Mouse (Mus musculus): ENCODE measurements around the gene Olfr1315-ps1. TPM values are rescaled to one million over a fixed set of nuclear protein-coding genes. Genes with fewer than 3 reads are reported as not detected.

The Olfr1315-ps1 gene
- not detected in 2 replicates for polyA plus RNA-seq (2015; fragmentation: Nextera tagmentation; extraction: Ambion mirVana)

DNA sequence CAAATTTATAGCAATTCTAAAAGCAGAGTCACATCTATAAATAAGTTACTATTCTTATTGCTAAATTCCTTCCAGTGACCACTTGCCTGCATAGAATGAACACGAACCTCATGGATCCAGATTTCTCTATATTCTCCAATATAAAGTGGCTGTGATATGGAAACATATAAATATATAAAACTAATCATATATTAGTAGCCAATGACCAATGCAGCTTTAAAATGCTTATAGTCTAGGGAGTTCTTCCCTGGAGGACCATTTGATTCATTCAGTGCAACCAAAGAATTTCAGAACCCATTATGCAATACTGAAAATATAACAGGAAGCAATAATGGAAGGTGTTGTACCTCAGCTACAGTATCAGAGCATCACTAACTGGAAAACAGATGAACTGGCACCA lies at the start of gene Olfr1315-ps1:
Gene Olfr1315-ps1, minus strand, starts transcription at position 101 of the 400 bp plus-strand sequence.
- H3K4me3 ChIP-seq (ENCODE audit: low read length): no peak within 1 kb of the TSS
- H3K27me3 ChIP-seq (ENCODE audit: insufficient read depth, low read length): no peaks in the 10 kb centered on the region
- no peaks in the 10 kb centered on the region for H3K9me3 ChIP-seq (ENCODE audit: low read length)
- 68% methylated on average over 1 of the region's 1 CpGs for WGBS
- H3K9ac ChIP-seq (replicated peaks; ENCODE audit: low read length): no peak within 1 kb of the TSS
- no peak for ATAC-seq (ENCODE audit: low FRiP score, low TSS enrichment)
- H3K4me1 ChIP-seq (ENCODE audit: insufficient read depth, low read length): no peaks in the 10 kb centered on the region
- no peaks in the 10 kb centered on the region for H3K36me3 ChIP-seq (ENCODE audit: insufficient read depth, low read length)
- H3K27ac ChIP-seq (ENCODE audit: low read length): no peak within 1 kb of the TSS
- H3K4me2 ChIP-seq (replicated peaks; ENCODE audit: low read depth, low read length): no peak within 1 kb of the TSS

GRCm38 (mm10) chr2:112153898-112154297 lies 38.7 kb upstream of the Olfr1315-ps1 start, which contains the start of gene Olfr1318:
Gene Olfr1318 (plus strand): TSS chr2:112154198.
- no peak for ATAC-seq (ENCODE audit: low FRiP score, low TSS enrichment)

GRCm38 (mm10) chr2:112140029-112140428 lies 24.8 kb upstream of the Olfr1315-ps1 start, which contains the start of gene Olfr1317:
Gene Olfr1317 (plus strand): TSS chr2:112140329.
- H3K27ac ChIP-seq (ENCODE audit: low read length): no peak within 1 kb of the TSS
- WGBS: 79% methylated on average over 2 of the region's 2 CpGs
- ATAC-seq (ENCODE audit: low FRiP score, low TSS enrichment): no peak

More at GRCm38 (mm10) chr2:112153898-112154297, 38.7 kb upstream of the Olfr1315-ps1 start, which contains the start of gene Olfr1318:
- no peaks in the 10 kb centered on the region for H3K36me3 ChIP-seq (ENCODE audit: insufficient read depth, low read length)
- H3K9me3 ChIP-seq (ENCODE audit: low read length): no peaks in the 10 kb centered on the region
- no peak within 1 kb of the TSS for H3K4me3 ChIP-seq (ENCODE audit: low read length)
- H3K27ac ChIP-seq (ENCODE audit: low read length): no peak within 1 kb of the TSS
- H3K4me2 ChIP-seq (replicated peaks; ENCODE audit: low read depth, low read length): no peak within 1 kb of the TSS
- no peaks in the 10 kb centered on the region for H3K4me1 ChIP-seq (ENCODE audit: insufficient read depth, low read length)
- no peak within 1 kb of the TSS for H3K9ac ChIP-seq (replicated peaks; ENCODE audit: low read length)
- no peaks in the 10 kb centered on the region for H3K27me3 ChIP-seq (ENCODE audit: insufficient read depth, low read length)

DNA sequence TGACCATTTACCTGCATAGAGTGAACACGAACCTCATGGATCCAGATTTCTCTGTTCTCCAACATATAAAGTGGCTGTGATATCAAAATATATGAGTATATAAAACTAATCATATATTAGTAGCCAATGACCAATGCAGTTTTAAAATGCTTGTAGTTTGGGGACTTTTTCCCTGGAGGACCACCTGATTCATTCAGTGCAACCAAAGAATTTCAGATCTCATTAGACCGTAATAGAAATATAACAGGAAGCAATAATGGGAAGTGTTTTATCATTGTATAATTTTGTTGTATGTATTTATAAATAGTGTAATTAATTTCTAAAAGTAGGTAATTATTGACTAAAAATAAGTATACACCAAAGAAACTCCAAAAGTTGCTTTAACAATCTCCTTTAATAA lies 19.6 kb upstream of the Olfr1315-ps1 start, which contains the start of gene Olfr1316:
Gene Olfr1316, minus strand, starts transcription at position 101 of the 400 bp plus-strand sequence.
- Histone ChIP-seq H3K4me2 (replicated peaks; ENCODE audit: low read depth, low read length) (no peak within 1 kb of the TSS), H3K27me3 (ENCODE audit: insufficient read depth, low read length) (no peaks in the 10 kb centered on the region), H3K9ac (replicated peaks; ENCODE audit: low read length) (no peak within 1 kb of the TSS), H3K9me3 (ENCODE audit: low read length) (no peaks in the 10 kb centered on the region), H3K4me3 (ENCODE audit: low read length) (no peak within 1 kb of the TSS), H3K36me3 (ENCODE audit: insufficient read depth, low read length) (no peaks in the 10 kb centered on the region), H3K4me1 (ENCODE audit: insufficient read depth, low read length) (no peaks in the 10 kb centered on the region), H3K27ac (ENCODE audit: low read length) (no peak within 1 kb of the TSS)
- no peak for ATAC-seq (ENCODE audit: low FRiP score, low TSS enrichment)
- WGBS: 83% methylated on average over 2 of the region's 2 CpGs

More at GRCm38 (mm10) chr2:112140029-112140428, 24.8 kb upstream of the Olfr1315-ps1 start, which contains the start of gene Olfr1317:
- Histone ChIP-seq H3K27me3 (ENCODE audit: insufficient read depth, low read length) (no peaks in the 10 kb centered on the region), H3K36me3 (ENCODE audit: insufficient read depth, low read length) (no peaks in the 10 kb centered on the region), H3K9ac (replicated peaks; ENCODE audit: low read length) (no peak within 1 kb of the TSS), H3K4me2 (replicated peaks; ENCODE audit: low read depth, low read length) (no peak within 1 kb of the TSS), H3K4me1 (ENCODE audit: insufficient read depth, low read length) (no peaks in the 10 kb centered on the region), H3K9me3 (ENCODE audit: low read length) (no peaks in the 10 kb centered on the region), H3K4me3 (ENCODE audit: low read length) (no peak within 1 kb of the TSS)

- Histone ChIP-seq H3K9ac (replicated peaks; ENCODE audit: low read length) (no peak within 1 kb of the TSS), H3K27ac (ENCODE audit: low read length) (no peak within 1 kb of the TSS), H3K36me3 (ENCODE audit: insufficient read depth, low read length) (no peaks in the 10 kb centered on the region), H3K4me3 (ENCODE audit: low read length) (no peak within 1 kb of the TSS), H3K4me1 (ENCODE audit: insufficient read depth, low read length) (no peaks in the 10 kb centered on the region), H3K9me3 (ENCODE audit: low read length) (no peaks in the 10 kb centered on the region), H3K27me3 (ENCODE audit: insufficient read depth, low read length) (no peaks in the 10 kb centered on the region), H3K4me2 (replicated peaks; ENCODE audit: low read depth, low read length) (no peak within 1 kb of the TSS)
- no peak for ATAC-seq (ENCODE audit: low FRiP score, low TSS enrichment)
Measured at GRCm38 (mm10) chr2:112096681-112097080, 18.6 kb downstream of the Olfr1315-ps1 start, which contains the start of gene Olfr1314. Gene Olfr1314 (minus strand): TSS chr2:112096781.

DNA sequence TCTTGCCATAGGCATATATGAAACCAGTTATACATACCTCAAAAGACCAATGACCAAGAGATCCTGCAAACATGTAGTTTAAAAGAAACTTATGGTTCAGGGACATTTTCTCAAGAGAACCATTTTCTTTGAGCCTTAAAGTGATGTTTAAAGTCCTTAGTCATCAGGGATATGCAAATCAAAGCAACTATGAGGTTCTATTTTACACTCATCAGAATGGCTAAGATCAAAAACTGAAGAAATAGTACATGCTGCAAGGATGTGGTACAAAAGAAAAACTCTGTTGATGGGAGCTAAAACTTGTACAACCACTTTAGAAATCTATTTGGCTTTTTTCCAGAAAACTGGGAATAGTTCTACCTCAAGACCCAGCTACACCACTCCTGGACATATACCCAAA lies 37.5 kb downstream of the Olfr1315-ps1 start, which contains the start of gene Olfr1313:
Gene Olfr1313, minus strand, starts transcription at position 101 of the 400 bp plus-strand sequence.
- Histone ChIP-seq H3K36me3 (ENCODE audit: insufficient read depth, low read length) (no peaks in the 10 kb centered on the region), H3K9me3 (ENCODE audit: low read length) (no peaks in the 10 kb centered on the region), H3K4me1 (ENCODE audit: insufficient read depth, low read length) (no peaks in the 10 kb centered on the region), H3K27me3 (ENCODE audit: insufficient read depth, low read length) (no peaks in the 10 kb centered on the region), H3K4me2 (replicated peaks; ENCODE audit: low read depth, low read length) (no peak within 1 kb of the TSS), H3K9ac (replicated peaks; ENCODE audit: low read length) (no peak within 1 kb of the TSS), H3K27ac (ENCODE audit: low read length) (no peak within 1 kb of the TSS), H3K4me3 (ENCODE audit: low read length) (no peak within 1 kb of the TSS)
- no peak for ATAC-seq (ENCODE audit: low FRiP score, low TSS enrichment)

Other genes starting within 250 kb of the Olfr1315-ps1 start
- gene Olfr1305, start 238.3 kb downstream of the Olfr1315-ps1 start, polyA plus RNA-seq (2015; fragmentation: Nextera tagmentation; extraction: Ambion mirVana): not detected in 2 replicates
- not detected in 2 replicates for gene Olfr1306, start 199.2 kb downstream of the Olfr1315-ps1 start, polyA plus RNA-seq (2015; fragmentation: Nextera tagmentation; extraction: Ambion mirVana)
- gene Olfr1307, start 166.0 kb downstream of the Olfr1315-ps1 start, polyA plus RNA-seq (2015; fragmentation: Nextera tagmentation; extraction: Ambion mirVana): not detected in 2 replicates
- not detected in 2 replicates for gene Olfr1308, start 150.5 kb downstream of the Olfr1315-ps1 start, polyA plus RNA-seq (2015; fragmentation: Nextera tagmentation; extraction: Ambion mirVana)
- gene Olfr1309, start 125.2 kb downstream of the Olfr1315-ps1 start, polyA plus RNA-seq (2015; fragmentation: Nextera tagmentation; extraction: Ambion mirVana): not detected in 2 replicates
- not detected in 2 replicates for gene Olfr1310, start 102.7 kb downstream of the Olfr1315-ps1 start, polyA plus RNA-seq (2015; fragmentation: Nextera tagmentation; extraction: Ambion mirVana)
- not detected in 2 replicates for gene Olfr1311, start 91.0 kb downstream of the Olfr1315-ps1 start, polyA plus RNA-seq (2015; fragmentation: Nextera tagmentation; extraction: Ambion mirVana)
- gene Olfr1312, start 65.2 kb downstream of the Olfr1315-ps1 start, polyA plus RNA-seq (2015; fragmentation: Nextera tagmentation; extraction: Ambion mirVana): not detected in 2 replicates
- gene Olfr1313, start 37.6 kb downstream of the Olfr1315-ps1 start, polyA plus RNA-seq (2015; fragmentation: Nextera tagmentation; extraction: Ambion mirVana): not detected in 2 replicates
- gene Olfr1314, start 18.7 kb downstream of the Olfr1315-ps1 start, polyA plus RNA-seq (2015; fragmentation: Nextera tagmentation; extraction: Ambion mirVana): not detected in 2 replicates
- not detected in 2 replicates for gene Olfr1316, start 19.5 kb upstream of the Olfr1315-ps1 start, polyA plus RNA-seq (2015; fragmentation: Nextera tagmentation; extraction: Ambion mirVana)
- not detected in 2 replicates for gene Olfr1317, start 24.9 kb upstream of the Olfr1315-ps1 start, polyA plus RNA-seq (2015; fragmentation: Nextera tagmentation; extraction: Ambion mirVana)
- not detected in 2 replicates for gene Olfr1318, start 38.8 kb upstream of the Olfr1315-ps1 start, polyA plus RNA-seq (2015; fragmentation: Nextera tagmentation; extraction: Ambion mirVana)
- 28.0 and 30.0 TPM in 2 replicates for gene Lpcat4, start 124.0 kb upstream of the Olfr1315-ps1 start, polyA plus RNA-seq (2015; fragmentation: Nextera tagmentation; extraction: Ambion mirVana)
- gene Nutm1, start 143.9 kb upstream of the Olfr1315-ps1 start, polyA plus RNA-seq (2015; fragmentation: Nextera tagmentation; extraction: Ambion mirVana): 0.04 and 0.05 TPM in 2 replicates
- 225 and 243 TPM in 2 replicates for gene Nop10, start 146.5 kb upstream of the Olfr1315-ps1 start, polyA plus RNA-seq (2015; fragmentation: Nextera tagmentation; extraction: Ambion mirVana)
- 9.4 and 12.3 TPM in 2 replicates for gene Slc12a6, start 150.4 kb upstream of the Olfr1315-ps1 start, polyA plus RNA-seq (2015; fragmentation: Nextera tagmentation; extraction: Ambion mirVana)
- not detected in 2 replicates for gene Gm21985, start 150.9 kb upstream of the Olfr1315-ps1 start, polyA plus RNA-seq (2015; fragmentation: Nextera tagmentation; extraction: Ambion mirVana)